Mouse (Mus musculus) embryonic fibroblast, embryonic 13.5 days (primary cell): ENCODE results near the gene Kcnj12.

ENCODE experiments used
- CTCF ChIP-seq: IDR thresholded peaks from 2 replicates; pipeline ENCODE4 v1.5.1; 2011; ENCODE audit warnings: mild to moderate bottlenecking, control low read depth, low read length, moderate library complexity, borderline replicate concordance; ENCODE audit not compliant: insufficient read depth
- POLR2A ChIP-seq: IDR thresholded peaks from 2 replicates; pipeline ENCODE4 v1.6.1; 2011; ENCODE audit warnings: low read depth, mild to moderate bottlenecking, control low read depth, low read length, moderate library complexity

GRCm38 (mm10) chr11:61060634-61061033, 38.3 kb downstream of the Kcnj12 start:
- TF ChIP-seq POLR2A (no peak), CTCF (no peak)
